ENCODE assay signal across 25 mouse cellular contexts in genomic region chr13:46574201-46574600, GRCm38 (mm10).
DNase-seq lines count a peak whose midpoint lies in the region; ATAC-seq and TF ChIP-seq lines count a peak whose summit lies in the region.
"Had no signal": no experiment of that assay in that cellular context is flagged by ENCODE, and none has a peak within 500 bp of the region (broad histone marks: within the 10 kb centered on the region; RNA-seq: fewer than 3 reads in every experiment).

No protein-coding gene starts in this region.

- 88% methylated on average over 5 of the region's 5 CpGs for WGBS in heart, postnatal 0 days
- 90% methylated on average over 5 of the region's 5 CpGs for WGBS in heart, adult 2 months
- 42% methylated on average over 5 of the region's 5 CpGs for WGBS in kidney, postnatal 0 days

- no peak for TF ChIP-seq EP300 in heart, postnatal 0 days (IDR thresholded peaks at IDR 0.05; ENCODE audit: low read depth)
- no peak for TF ChIP-seq EP300 in heart, adult 2 months (IDR thresholded peaks at IDR 0.05; ENCODE audit: insufficient read depth, low read depth, low read length)

- no peak for TF ChIP-seq CTCF in heart, postnatal 0 days (IDR thresholded peaks at IDR 0.05; ENCODE audit: low read depth)
- no peak for TF ChIP-seq CTCF in heart, adult 2 months (IDR thresholded peaks at IDR 0.05)
- no peak for TF ChIP-seq CTCF in kidney, postnatal 0 days (IDR thresholded peaks at IDR 0.05; ENCODE audit: low read depth)

- no peak overlapping the region for H3K4me3 ChIP-seq in heart, postnatal 0 days (ENCODE audit: low read depth, low read length)
- no peak overlapping the region for H3K4me3 ChIP-seq in heart, adult 2 months
- no peak overlapping the region for H3K4me3 ChIP-seq in kidney, postnatal 0 days (replicated peaks; ENCODE audit: low read depth, low read length)
- H3K4me3 ChIP-seq: embryonic facial prominence, embryonic 13.5 days; neural tube, embryonic 12.5 days had no signal

- no peaks in the 10 kb centered on the region for H3K9me3 ChIP-seq in heart, postnatal 0 days (replicated peaks; ENCODE audit: control insufficient read depth, low read length)
- no peaks in the 10 kb centered on the region for H3K9me3 ChIP-seq in kidney, postnatal 0 days (replicated peaks; ENCODE audit: low read length)
- H3K9me3 ChIP-seq: embryonic facial prominence, embryonic 13.5 days; G1E; neural tube, embryonic 12.5 days had no signal

- H3K4me2 ChIP-seq in heart, postnatal 0 days (ENCODE audit: low read depth, low read length): no peak overlapping the region
- no peak overlapping the region for H3K4me2 ChIP-seq in kidney, postnatal 0 days (ENCODE audit: low read length)
- H3K4me2 ChIP-seq: embryonic facial prominence, embryonic 13.5 days; neural tube, embryonic 12.5 days had no signal

- H3K4me1 ChIP-seq in heart, postnatal 0 days (ENCODE audit: control insufficient read depth, insufficient read depth): peaks cover 18% of the 10 kb centered on the region
- peaks cover 8% of the 10 kb centered on the region for H3K4me1 ChIP-seq in heart, adult 2 months (ENCODE audit: control insufficient read depth, insufficient read depth, low read length)
- H3K4me1 ChIP-seq in kidney, postnatal 0 days (replicated peaks; ENCODE audit: insufficient read depth, low read length): no peaks in the 10 kb centered on the region

- peak; percentile 34 for DNase-seq in heart, adult 11 months
- DNase-seq in heart, postnatal 25 days (ENCODE audit: low spot score): no peak
- no peak for DNase-seq in heart, postnatal 0 days (ENCODE audit: low spot score)
- DNase-seq in heart, adult 2 months: no peak
- DNase-seq in kidney, postnatal 0 days (ENCODE audit: low spot score): peak; percentile 53
- DNase-seq in kidney, postnatal 10 days: no peak
- peak; percentile 51 for DNase-seq in retina, embryonic 14.5 days (ENCODE audit: low spot score)
- no peak for DNase-seq in adrenal gland, adult 8-10 months
- DNase-seq: adrenal gland, adult 2 months; B cell, adult 2 months; cerebellum, adult 2 months; cerebellum, postnatal 25 days; gastrocnemius, postnatal 10 days; layer of hippocampus, postnatal 36 days; lung, postnatal 4 days; midbrain, embryonic 14.5 days; right cerebral cortex, adult 18-20 months; right cerebral cortex, postnatal 4 days; thymus, postnatal 14 days had no signal

- H3K36me3 ChIP-seq in heart, postnatal 0 days (replicated peaks; ENCODE audit: control insufficient read depth, insufficient read depth, low read length): no peaks in the 10 kb centered on the region
- H3K36me3 ChIP-seq in heart, adult 2 months (ENCODE audit: control insufficient read depth, insufficient read depth, low read length): no peaks in the 10 kb centered on the region; the same call in 1 of the 2 replicates
- no peaks in the 10 kb centered on the region for H3K36me3 ChIP-seq in kidney, postnatal 0 days (ENCODE audit: insufficient read depth, low read length)
- H3K36me3 ChIP-seq: embryonic facial prominence, embryonic 13.5 days; G1E; neural tube, embryonic 12.5 days had no signal

- ATAC-seq in heart, postnatal 0 days (ENCODE audit: insufficient read depth, low read depth): no peak
- 0 out of 2 replicates have a peak, but pooled peaks have one; percentile 25 for ATAC-seq in kidney, postnatal 0 days (replicated peaks; ENCODE audit: low FRiP score, low read depth)
- ATAC-seq: hindbrain, postnatal 0 days; intestine, postnatal 0 days had no signal

- H3K27ac ChIP-seq in heart, postnatal 0 days (ENCODE audit: low read depth): peak overlapping the region; percentile 99
- H3K27ac ChIP-seq in heart, adult 2 months: no peak overlapping the region
- H3K27ac ChIP-seq in kidney, postnatal 0 days: no peak overlapping the region
- H3K27ac ChIP-seq: embryonic facial prominence, embryonic 13.5 days; hindbrain, postnatal 0 days; neural tube, embryonic 12.5 days had no signal

- no peaks in the 10 kb centered on the region; the same call in 1 of the 2 replicates for H3K79me2 ChIP-seq in heart, adult 2 months (replicated peaks; ENCODE audit: control insufficient read depth, insufficient read depth, low read length)

- no peak for TF ChIP-seq POLR2A in heart, adult 2 months (IDR thresholded peaks at IDR 0.05; ENCODE audit: insufficient read depth, low read depth, low read length)

- intact Hi-C loops in heart, postnatal 25 days (cut with DNase I): loop anchor here (5.0 kb wide), 2 partner anchors 72 to 152 kb away; partner anchors contain the start of gene Cap2
- intact Hi-C loops in heart, adult 2 months (cut with DNase I): loop anchor here (5.0 kb wide), 1 partner anchor 152 kb away; no protein-coding TSS in a partner anchor

- no peak overlapping the region for H3K9ac ChIP-seq in heart, postnatal 0 days (replicated peaks; ENCODE audit: low read depth, low read length)
- H3K9ac ChIP-seq in heart, adult 2 months (ENCODE audit: low read depth, low read length): no peak overlapping the region
- H3K9ac ChIP-seq in kidney, postnatal 0 days (ENCODE audit: low read depth, low read length): no peak overlapping the region
- H3K9ac ChIP-seq: embryonic facial prominence, embryonic 13.5 days; neural tube, embryonic 12.5 days had no signal

- H3K27me3 ChIP-seq in heart, postnatal 0 days (ENCODE audit: control insufficient read depth, insufficient read depth, low read length): no peaks in the 10 kb centered on the region
- no peaks in the 10 kb centered on the region for H3K27me3 ChIP-seq in heart, adult 2 months (ENCODE audit: control insufficient read depth, insufficient read depth, low read length)
- no peaks in the 10 kb centered on the region for H3K27me3 ChIP-seq in kidney, postnatal 0 days (ENCODE audit: insufficient read depth, low read length)
- H3K27me3 ChIP-seq: CH12.LX; embryonic facial prominence, embryonic 13.5 days; neural tube, embryonic 12.5 days had no signal

Comparison
In these comparisons a context has a peak if more than half of its experiments do, and no peak if none do; other contexts are left out.
1. DNase-seq: peak in heart, adult 11 months (single experiment), kidney, postnatal 0 days (single experiment) and retina, embryonic 14.5 days (single experiment); none in heart, postnatal 25 days (single experiment), heart, postnatal 0 days (single experiment), heart, adult 2 months (0 of 2), kidney, postnatal 10 days (single experiment) and adrenal gland, adult 8-10 months (single experiment).